Mouse (Mus musculus): Measurements from ENCODE around the gene Fam13c.

Gene Fam13c

GRCm38 (mm10) chr10:70599126-70599924, 159.0 kb downstream of the Fam13c start:
- DNase-seq (ENCODE audit: low spot score in 2 of 2): peak; percentile 87 to 91

- DNase-seq (ENCODE audit: low spot score in 2 of 2): no peak
Measured at GRCm38 (mm10) chr10:70599925-70600305, 159.6 kb downstream of the Fam13c start.

All from frontal cortex, postnatal 10 days (tissue).